Comparison of ENCODE assay signal across 12 mouse cellular contexts in genomic region chr2:85139393-85139792, GRCm38 (mm10). TPM values are rescaled to one million over a fixed set of nuclear protein-coding genes. Genes with fewer than 3 reads are reported as not detected.
DNase-seq lines count a peak whose midpoint lies in the region; ATAC-seq and TF ChIP-seq lines count a peak whose summit lies in the region.
"Had no signal": no experiment of that assay in that cellular context is flagged by ENCODE, and none has a peak within 500 bp of the region (broad histone marks: within the 10 kb centered on the region; RNA-seq: fewer than 3 reads in every experiment).

No protein-coding gene starts in this region.

- H3K9me3 ChIP-seq in kidney, embryonic 14.5 days (ENCODE audit: control insufficient read depth, low read length), result no peaks in the 10 kb centered on the region
- H3K9me3 ChIP-seq in intestine, embryonic 15.5 days, result no peaks in the 10 kb centered on the region
- H3K9me3 ChIP-seq in lung, postnatal 0 days (ENCODE audit: low read length), result no peaks in the 10 kb centered on the region
- H3K9me3 ChIP-seq: liver, embryonic 12.5 days had no signal

- H3K4me1 ChIP-seq in heart, adult 2 months (ENCODE audit: control insufficient read depth, insufficient read depth, low read length), result peaks cover 5% of the 10 kb centered on the region
- no peaks in the 10 kb centered on the region for H3K4me1 ChIP-seq in kidney, embryonic 14.5 days (ENCODE audit: control insufficient read depth, insufficient read depth, low read length)
- no peaks in the 10 kb centered on the region; the same call in 1 of the 2 replicates for H3K4me1 ChIP-seq in intestine, embryonic 15.5 days (replicated peaks)
- no peaks in the 10 kb centered on the region for H3K4me1 ChIP-seq in lung, postnatal 0 days (ENCODE audit: insufficient read depth, low read depth, low read length)

- H3K36me3 ChIP-seq in heart, adult 2 months (ENCODE audit: control insufficient read depth, insufficient read depth, low read length), result no peaks in the 10 kb centered on the region; the same call in 1 of the 2 replicates
- H3K36me3 ChIP-seq in kidney, embryonic 14.5 days (ENCODE audit: control insufficient read depth, insufficient read depth, low read length), result no peaks in the 10 kb centered on the region
- H3K36me3 ChIP-seq in intestine, embryonic 15.5 days, result no peaks in the 10 kb centered on the region
- H3K36me3 ChIP-seq in lung, postnatal 0 days (ENCODE audit: insufficient read depth, low read length), result no peaks in the 10 kb centered on the region
- H3K36me3 ChIP-seq: liver, embryonic 12.5 days had no signal

- H3K4me3 ChIP-seq in heart, adult 2 months, result peak overlapping the region; percentile 57
- H3K4me3 ChIP-seq in kidney, embryonic 14.5 days (ENCODE audit: low read length), result peak overlapping the region; percentile 29
- peak overlapping the region; percentile 10 for H3K4me3 ChIP-seq in intestine, embryonic 15.5 days (replicated peaks)
- H3K4me3 ChIP-seq in lung, postnatal 0 days (ENCODE audit: low read depth, low read length), result peak overlapping the region; percentile 3; the same call in 1 of the 2 replicates
- H3K4me3 ChIP-seq: liver, embryonic 12.5 days had no signal

- H3K9ac ChIP-seq in heart, adult 2 months (ENCODE audit: low read depth, low read length), result peak overlapping the region; percentile 69
- peak overlapping the region; percentile 28; the same call in 1 of the 2 replicates for H3K9ac ChIP-seq in kidney, embryonic 14.5 days (ENCODE audit: low read depth, low read length)
- no peak overlapping the region for H3K9ac ChIP-seq in intestine, embryonic 15.5 days
- H3K9ac ChIP-seq in lung, postnatal 0 days (replicated peaks; ENCODE audit: low read depth), result 0 out of 2 replicates have a peak overlapping the region, but pooled peaks have one; percentile 29
- H3K9ac ChIP-seq: liver, embryonic 12.5 days had no signal

- DNase-seq in heart, adult 2 months, result no peak
- DNase-seq in heart, adult 8-10 months (ENCODE audit: low spot score), result no peak
- DNase-seq in kidney, adult 18-20 months, result no peak
- DNase-seq in lung, postnatal 0 days (ENCODE audit: low spot score), result peak; percentile 16
- DNase-seq in embryo, embryonic 10 days (ENCODE audit: low spot score), result no peak
- DNase-seq in thymus, postnatal 25 days, result no peak
- DNase-seq: cerebellum, adult 8-10 months; gastrocnemius, postnatal 14 days had no signal

- H3K27me3 ChIP-seq in heart, adult 2 months (ENCODE audit: control insufficient read depth, insufficient read depth, low read length), result no peaks in the 10 kb centered on the region
- H3K27me3 ChIP-seq in kidney, embryonic 14.5 days (ENCODE audit: control insufficient read depth, insufficient read depth, low read length), result peaks cover 6% of the 10 kb centered on the region; the same call in 1 of the 2 replicates
- H3K27me3 ChIP-seq in intestine, embryonic 15.5 days (replicated peaks), result no peaks in the 10 kb centered on the region
- H3K27me3 ChIP-seq in lung, postnatal 0 days (replicated peaks; ENCODE audit: insufficient read depth, low read length), result no peaks in the 10 kb centered on the region

- TF ChIP-seq POLR2A in heart, adult 2 months (IDR thresholded peaks at IDR 0.05; ENCODE audit: insufficient read depth, low read depth, low read length), result no peak

- H3K27ac ChIP-seq in heart, adult 2 months, result peak overlapping the region; percentile 90
- no peak overlapping the region for H3K27ac ChIP-seq in kidney, embryonic 14.5 days (ENCODE audit: low read depth, low read length)
- no peak overlapping the region for H3K27ac ChIP-seq in intestine, embryonic 15.5 days
- peak overlapping the region; percentile 51; the same call in 1 of the 2 replicates for H3K27ac ChIP-seq in lung, postnatal 0 days (ENCODE audit: low read length)
- H3K27ac ChIP-seq: liver, embryonic 12.5 days had no signal

- H3K79me2 ChIP-seq in heart, adult 2 months (replicated peaks; ENCODE audit: control insufficient read depth, insufficient read depth, low read length), result no peaks in the 10 kb centered on the region; the same call in 1 of the 2 replicates

- intact Hi-C loops in heart, adult 2 months (cut with DNase I), result no loop called here

- TF ChIP-seq EP300 in heart, adult 2 months (IDR thresholded peaks at IDR 0.05; ENCODE audit: insufficient read depth, low read depth, low read length), result no peak
- TF ChIP-seq EP300 in lung, postnatal 0 days (IDR thresholded peaks at IDR 0.05), result no peak

- TF ChIP-seq CTCF in heart, adult 2 months (IDR thresholded peaks at IDR 0.05), result no peak
- TF ChIP-seq CTCF in lung, postnatal 0 days (IDR thresholded peaks at IDR 0.05), result no peak

- WGBS in heart, adult 2 months, result 24% methylated on average over 4 of the region's 4 CpGs
- WGBS in kidney, embryonic 14.5 days, result 75% methylated on average over 4 of the region's 4 CpGs
- WGBS in intestine, embryonic 15.5 days, result 55% methylated on average over 4 of the region's 4 CpGs
- WGBS in lung, postnatal 0 days, result 54% methylated on average over 4 of the region's 4 CpGs

- peak overlapping the region; percentile 17; the same call in 1 of the 2 replicates for H3K4me2 ChIP-seq in kidney, embryonic 14.5 days (replicated peaks; ENCODE audit: low read depth, low read length)
- no peak overlapping the region for H3K4me2 ChIP-seq in intestine, embryonic 15.5 days (replicated peaks)
- H3K4me2 ChIP-seq in lung, postnatal 0 days (replicated peaks; ENCODE audit: low read depth, low read length), result peak overlapping the region; percentile 32
- H3K4me2 ChIP-seq: liver, embryonic 12.5 days had no signal

- no peak for ATAC-seq in kidney, embryonic 14.5 days (ENCODE audit: low FRiP score, low TSS enrichment)
- ATAC-seq in intestine, embryonic 15.5 days, result no peak
- ATAC-seq in lung, postnatal 0 days, result peak; percentile 42
- ATAC-seq: forebrain, embryonic 14.5 days; liver, embryonic 12.5 days had no signal

RNA-seq across cellular contexts. Expression of gene Aplnr, which starts 3.4 kb away (rescaled TPM):
- 10 to 100 TPM; 20.5 to 21.4 TPM for total RNA-seq in heart, adult 2 months (2021)
- polyA plus RNA-seq in heart, adult 2 months (2012; rRNA removed), result 35.3 and 76.1 TPM in 2 replicates
- total RNA-seq in heart, adult 8-10 months (2022), result 10 to 100 TPM; 10.3 to 26.7 (median 25.4) TPM
- 54.0 and 67.7 TPM in 2 replicates for polyA plus RNA-seq in kidney, embryonic 14.5 days (2014; fragmentation: Nextera tagmentation; extraction: Ambion mirVana)
- polyA plus RNA-seq in intestine, embryonic 15.5 days (2015; fragmentation: Nextera tagmentation; extraction: Ambion mirVana), result 59.6 and 64.8 TPM in 2 replicates
- polyA plus RNA-seq in lung, postnatal 0 days (2015; fragmentation: Nextera tagmentation; extraction: Ambion mirVana), result 84.1 and 90.6 TPM in 2 replicates

RNA-seq across cellular contexts. Expression of gene Lrrc55, which starts 57.6 kb away (rescaled TPM):
- total RNA-seq in heart, adult 2 months (2021), result 1 to 10 TPM in 1 of 2 experiments, under 1 TPM in 1; 0.81 to 1.6 TPM
- 1.3 and 3.1 TPM in 2 replicates for polyA plus RNA-seq in heart, adult 2 months (2012; rRNA removed)
- 1 to 10 TPM in 3 of 4 experiments, under 1 TPM in 1; 0.84 to 2.4 (median 2.0) TPM for total RNA-seq in heart, adult 8-10 months (2022)
- 0.39 and 0.47 TPM in 2 replicates for polyA plus RNA-seq in kidney, embryonic 14.5 days (2014; fragmentation: Nextera tagmentation; extraction: Ambion mirVana)
- polyA plus RNA-seq in intestine, embryonic 15.5 days (2015; fragmentation: Nextera tagmentation; extraction: Ambion mirVana), result 4.2 and 4.4 TPM in 2 replicates
- polyA plus RNA-seq in lung, postnatal 0 days (2015; fragmentation: Nextera tagmentation; extraction: Ambion mirVana), result 0.10 and 0.25 TPM in 2 replicates

Comparison
In these comparisons a context has a peak if more than half of its experiments do, and no peak if none do; other contexts are left out.
1. H3K27ac ChIP-seq: peak in heart, adult 2 months (single experiment) and lung, postnatal 0 days (single experiment); none in kidney, embryonic 14.5 days (single experiment) and intestine, embryonic 15.5 days (single experiment).
2. H3K4me3 ChIP-seq: peak in every context shown above with its lines; median percentile 57 in heart, adult 2 months; 29 in kidney, embryonic 14.5 days; 10 in intestine, embryonic 15.5 days; 3 in lung, postnatal 0 days.